In genomic region chr1:80812906-80813305, GRCm38 (mm10) we compare ENCODE assay signal across 21 mouse cellular contexts.
"Had no signal": no experiment of that assay in that cellular context is flagged by ENCODE, and none has a peak within 500 bp of the region (broad histone marks: within the 10 kb centered on the region; RNA-seq: fewer than 3 reads in every experiment).

No protein-coding gene starts in this region.

- H3K4me2 ChIP-seq: limb, embryonic 15.5 days; liver, embryonic 11.5 days; lung, embryonic 15.5 days; midbrain, embryonic 13.5 days; neural tube, embryonic 13.5 days had no signal

- H3K36me3 ChIP-seq: limb, embryonic 15.5 days; lung, embryonic 15.5 days; midbrain, embryonic 10.5 days; midbrain, embryonic 13.5 days; neural tube, embryonic 13.5 days had no signal

- H3K4me3 ChIP-seq: layer of hippocampus, adult 2 months; limb, embryonic 15.5 days; lung, embryonic 15.5 days; megakaryocyte, embryonic 14.5 days; midbrain, embryonic 10.5 days; midbrain, embryonic 13.5 days; myocyte; neural tube, embryonic 13.5 days had no signal

- H3K27ac ChIP-seq: layer of hippocampus, adult 2 months; limb, embryonic 15.5 days; liver, embryonic 14.5 days; lung, embryonic 15.5 days; midbrain, embryonic 10.5 days; midbrain, embryonic 13.5 days; neural tube, embryonic 13.5 days had no signal

- H3K4me1 ChIP-seq: limb, embryonic 15.5 days; lung, embryonic 15.5 days; megakaryocyte, embryonic 14.5 days; midbrain, embryonic 10.5 days; midbrain, embryonic 13.5 days; neural tube, embryonic 13.5 days had no signal

- ATAC-seq: intestine, embryonic 16.5 days; liver, postnatal 0 days; midbrain, embryonic 13.5 days; midbrain, embryonic 16.5 days had no signal

- H3K9ac ChIP-seq: limb, embryonic 15.5 days; liver, embryonic 14.5 days; liver, postnatal 0 days; lung, embryonic 15.5 days; midbrain, embryonic 13.5 days; neural tube, embryonic 13.5 days had no signal

- DNase-seq: kidney, adult 18-20 months; kidney, postnatal 14 days; layer of hippocampus, adult 9-11 months; liver, postnatal 0 days; lung, postnatal 36 days; retina, postnatal 1 day; right cerebral cortex, postnatal 25 days; thymus, adult 18-20 months; thymus, postnatal 36 days had no signal

- H3K27me3 ChIP-seq: limb, embryonic 15.5 days; lung, embryonic 15.5 days; megakaryocyte, embryonic 14.5 days; midbrain, embryonic 13.5 days; neural tube, embryonic 13.5 days had no signal

- H3K9me3 ChIP-seq: limb, embryonic 15.5 days; lung, embryonic 15.5 days; megakaryocyte, embryonic 14.5 days; midbrain, embryonic 10.5 days; midbrain, embryonic 13.5 days; neural tube, embryonic 13.5 days had no signal
